Mouse (Mus musculus): Measurements from ENCODE around the gene Ahnak. TPM values are rescaled to one million over a fixed set of nuclear protein-coding genes. Genes with fewer than 3 reads are reported as not detected.
"Not testable (repeated sequence)": the region's sequence is repeated elsewhere in the genome, so short reads cannot be mapped to it uniquely, and the experiment has no call there.

Ahnak gene
- polyA plus RNA-seq, 1 experiment: 11.9 TPM

DNA sequence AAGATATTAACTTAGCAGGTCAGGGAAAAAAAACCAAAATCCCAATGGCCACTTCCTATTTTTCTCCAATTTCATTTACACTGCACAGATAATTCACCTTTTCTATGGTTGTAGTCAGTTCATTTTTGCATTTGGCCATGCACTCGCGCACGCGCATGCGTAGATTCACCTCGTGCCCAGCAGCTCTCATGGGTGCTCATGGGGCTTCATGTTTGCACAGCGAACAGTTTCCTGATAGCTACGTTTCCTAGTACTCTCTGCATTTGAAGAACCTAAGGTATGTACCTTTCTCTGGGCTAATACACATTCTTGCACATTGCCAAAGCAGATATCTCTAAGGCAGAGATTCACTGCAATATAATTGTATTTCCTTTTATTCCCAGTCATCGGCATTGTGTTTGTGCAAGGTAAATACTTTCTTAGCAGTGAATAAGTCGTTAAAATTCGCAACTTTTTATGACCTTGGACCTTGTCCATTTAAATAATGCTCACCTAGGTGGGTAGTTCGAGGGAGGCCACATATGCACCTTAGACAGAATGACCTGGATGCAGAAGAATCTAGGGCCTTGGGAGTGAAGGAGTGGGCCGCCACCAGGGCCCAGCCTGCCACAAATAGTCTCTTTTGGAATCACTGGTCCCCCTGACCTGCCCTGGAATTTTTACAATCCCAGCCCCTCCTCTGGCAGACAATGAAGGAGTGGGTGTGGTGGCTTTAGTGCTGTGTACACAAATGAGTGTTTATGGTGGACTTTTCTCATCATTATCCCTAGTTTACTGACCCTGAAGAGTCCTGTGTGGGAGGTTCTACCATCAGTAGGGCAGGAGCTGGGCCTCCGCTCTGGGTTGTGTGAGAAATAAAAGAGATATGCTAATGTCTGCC, 92.5 kb downstream of the Ahnak start:
- Histone ChIP-seq H3K27ac (ENCODE audit: insufficient read depth, low read depth, low read length) (no peak overlapping the region), H3K27me3 (replicated peaks; ENCODE audit: control insufficient read depth, insufficient read depth, low read length) (no peaks in the 10 kb centered on the region), H3K4me3 (ENCODE audit: insufficient read depth, low read depth, low read length) (no peak overlapping the region), H3K36me3 (ENCODE audit: control insufficient read depth, insufficient read depth, low read length) (no peaks in the 10 kb centered on the region), H3K4me1 (ENCODE audit: control insufficient read depth, insufficient read depth, low read length) (peaks cover 2% of the 10 kb centered on the region; the same call in 1 of the 2 replicates)
- no peak for DNase-seq
- WGBS: 86% methylated on average over 14 of the region's 14 CpGs
- no peak for TF ChIP-seq POLR2A (IDR thresholded peaks at IDR 0.05; ENCODE audit: low read depth, low read length)
- no peak for TF ChIP-seq CTCF (conservative IDR thresholded peaks at IDR 0.05; ENCODE audit: insufficient read depth, insufficient read length, low read depth, low read length)

DNA sequence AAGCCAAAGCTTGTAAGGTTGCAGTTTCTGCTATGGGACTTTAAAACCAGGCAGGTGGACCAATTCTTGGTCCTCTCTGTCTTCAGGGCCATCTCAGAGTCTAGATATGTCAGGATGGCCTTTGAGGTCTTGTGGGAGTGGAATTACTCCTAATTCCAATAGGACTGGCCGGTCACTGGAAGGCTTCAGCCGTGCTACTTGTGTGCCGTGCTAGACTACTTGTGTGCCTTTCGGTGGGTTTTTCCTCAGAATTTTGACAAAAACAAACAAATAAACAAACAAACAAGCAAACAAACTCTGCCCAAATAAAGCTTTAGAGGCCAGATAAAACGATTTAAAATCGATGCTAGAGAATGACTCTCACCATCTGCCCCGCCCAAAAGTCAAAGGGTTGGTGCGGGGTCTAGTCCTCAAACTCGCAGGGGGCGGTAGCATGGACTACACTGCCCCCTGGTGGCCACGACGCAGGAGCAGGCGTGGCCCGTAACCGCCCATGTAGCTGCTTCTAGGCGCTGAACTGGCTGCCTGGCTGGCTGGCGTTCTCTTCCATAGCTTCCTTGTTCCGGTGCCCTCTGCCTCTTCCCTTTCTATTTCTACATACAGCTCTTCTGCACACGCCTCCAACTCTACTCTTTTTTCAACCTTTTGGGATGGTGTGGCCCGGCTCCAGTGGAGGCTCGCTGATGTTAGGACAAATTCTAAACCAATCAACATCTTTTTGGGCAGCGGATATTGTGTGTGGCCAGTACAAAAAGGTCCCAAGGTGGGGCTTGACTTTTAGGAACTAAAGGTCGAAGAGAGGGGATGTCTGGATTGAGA, 93.3 kb downstream of the Ahnak start:
- Histone ChIP-seq H3K27me3 (replicated peaks; ENCODE audit: control insufficient read depth, insufficient read depth, low read length) (no peaks in the 10 kb centered on the region), H3K36me3 (ENCODE audit: control insufficient read depth, insufficient read depth, low read length) (no peaks in the 10 kb centered on the region), H3K4me1 (ENCODE audit: control insufficient read depth, insufficient read depth, low read length) (peaks cover 2% of the 10 kb centered on the region; the same call in 1 of the 2 replicates), H3K4me3 (ENCODE audit: insufficient read depth, low read depth, low read length) (no peak overlapping the region; the same call in 1 of the 2 replicates), H3K27ac (ENCODE audit: insufficient read depth, low read depth, low read length) (no peak overlapping the region)
- TF ChIP-seq CTCF (conservative IDR thresholded peaks at IDR 0.05; ENCODE audit: insufficient read depth, insufficient read length, low read depth, low read length) (peak; percentile 91), POLR2A (IDR thresholded peaks at IDR 0.05; ENCODE audit: low read depth, low read length) (no peak)
- peak; percentile 88 for DNase-seq
- 12% methylated on average over 23 of the region's 23 CpGs for WGBS

- TF ChIP-seq CTCF (conservative IDR thresholded peaks at IDR 0.05; ENCODE audit: insufficient read depth, insufficient read length, low read depth, low read length): no peak
- no peak for TF ChIP-seq POLR2A (IDR thresholded peaks at IDR 0.05; ENCODE audit: low read depth, low read length)
- no peak for DNase-seq
- Histone ChIP-seq H3K36me3 (ENCODE audit: control insufficient read depth, insufficient read depth, low read length) (no peaks in the 10 kb centered on the region), H3K27me3 (replicated peaks; ENCODE audit: control insufficient read depth, insufficient read depth, low read length) (no peaks in the 10 kb centered on the region), H3K4me1 (ENCODE audit: control insufficient read depth, insufficient read depth, low read length) (peaks cover 2% of the 10 kb centered on the region; the same call in 1 of the 2 replicates), H3K4me3 (ENCODE audit: insufficient read depth, low read depth, low read length) (no peak overlapping the region), H3K27ac (ENCODE audit: insufficient read depth, low read depth, low read length) (no peak overlapping the region)
- WGBS: 84% methylated on average over 2 of the region's 2 CpGs
Observed at GRCm38 (mm10) chr19:9083010-9083355, 93.9 kb downstream of the Ahnak start.

DNA sequence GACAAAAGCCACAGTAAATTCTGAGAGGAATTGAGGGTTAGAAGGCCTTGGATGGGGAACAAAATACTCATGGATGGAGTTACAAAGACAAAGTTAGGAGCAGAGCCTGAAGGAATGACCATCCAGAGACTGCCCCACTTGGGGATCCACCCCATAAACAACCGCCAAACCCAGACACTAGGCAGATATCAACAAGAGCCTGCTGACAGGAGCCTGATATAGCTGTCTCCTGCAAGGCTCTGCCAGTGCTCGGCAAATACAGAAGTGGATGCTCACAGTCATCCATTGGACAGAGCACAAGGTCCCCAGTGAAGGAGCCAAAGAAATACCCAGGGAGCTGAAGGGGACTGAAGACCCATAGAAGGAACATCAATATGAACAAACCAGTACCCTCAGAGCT, 94.8 kb downstream of the Ahnak start:
- not testable (repeated sequence) for H3K27me3 ChIP-seq (replicated peaks; ENCODE audit: control insufficient read depth, insufficient read depth, low read length); H3K27ac ChIP-seq (ENCODE audit: insufficient read depth, low read depth, low read length); H3K4me3 ChIP-seq (ENCODE audit: insufficient read depth, low read depth, low read length); DNase-seq; H3K36me3 ChIP-seq (ENCODE audit: control insufficient read depth, insufficient read depth, low read length); H3K4me1 ChIP-seq (ENCODE audit: control insufficient read depth, insufficient read depth, low read length)
- WGBS: 92% methylated on average over 2 of the region's 2 CpGs

- no peaks in the 10 kb centered on the region for H3K36me3 ChIP-seq (ENCODE audit: control insufficient read depth, insufficient read depth, low read length)
- no peaks in the 10 kb centered on the region; the same call in 1 of the 2 replicates for H3K4me1 ChIP-seq (ENCODE audit: control insufficient read depth, insufficient read depth, low read length)
- WGBS: 82% methylated on average over 4 of the region's 4 CpGs
- H3K4me3 ChIP-seq (ENCODE audit: insufficient read depth, low read depth, low read length): no peak within 1 kb of the TSS
- H3K27ac ChIP-seq (ENCODE audit: insufficient read depth, low read depth, low read length): no peak within 1 kb of the TSS
- no peak for DNase-seq
- H3K27me3 ChIP-seq (replicated peaks; ENCODE audit: control insufficient read depth, insufficient read depth, low read length): no peaks in the 10 kb centered on the region
- TF ChIP-seq POLR2A (IDR thresholded peaks at IDR 0.05; ENCODE audit: low read depth, low read length) (no peak), CTCF (conservative IDR thresholded peaks at IDR 0.05; ENCODE audit: insufficient read depth, insufficient read length, low read depth, low read length) (no peak)
Observed at GRCm38 (mm10) chr19:9087821-9088220, 98.7 kb downstream of the Ahnak start, which contains the start of gene Scgb1a1. Scgb1a1 (minus strand) TSS chr19:9087958.

DNA sequence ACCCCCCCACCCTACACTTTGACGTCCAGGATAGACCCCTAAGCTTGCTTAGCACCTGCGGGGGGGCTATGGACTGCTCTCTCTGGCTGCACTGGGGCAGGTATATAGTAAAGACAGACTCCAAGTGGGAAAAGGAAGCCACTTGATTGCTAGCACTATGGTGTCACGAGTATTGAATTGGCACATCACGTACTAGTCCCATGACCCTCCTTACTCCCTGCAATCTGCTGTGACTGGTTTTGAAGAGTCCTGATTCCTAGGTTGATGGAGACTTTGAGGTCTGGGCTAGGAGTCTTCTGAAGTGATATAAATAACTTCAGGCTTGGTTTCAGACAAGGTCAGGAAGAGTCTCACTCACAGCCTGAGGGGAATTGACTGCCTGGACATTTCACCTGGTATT, 101.1 kb downstream of the Ahnak start:
- H3K36me3 ChIP-seq (ENCODE audit: control insufficient read depth, insufficient read depth, low read length): no peaks in the 10 kb centered on the region
- WGBS: 73% methylated on average over 4 of the region's 4 CpGs
- no peak for TF ChIP-seq POLR2A (IDR thresholded peaks at IDR 0.05; ENCODE audit: low read depth, low read length)
- TF ChIP-seq CTCF (conservative IDR thresholded peaks at IDR 0.05; ENCODE audit: insufficient read depth, insufficient read length, low read depth, low read length): no peak
- no peak overlapping the region for H3K27ac ChIP-seq (ENCODE audit: insufficient read depth, low read depth, low read length)
- DNase-seq: no peak
- no peaks in the 10 kb centered on the region for H3K27me3 ChIP-seq (replicated peaks; ENCODE audit: control insufficient read depth, insufficient read depth, low read length)
- H3K4me1 ChIP-seq (ENCODE audit: control insufficient read depth, insufficient read depth, low read length): no peaks in the 10 kb centered on the region
- no peak overlapping the region for H3K4me3 ChIP-seq (ENCODE audit: insufficient read depth, low read depth, low read length)

DNA sequence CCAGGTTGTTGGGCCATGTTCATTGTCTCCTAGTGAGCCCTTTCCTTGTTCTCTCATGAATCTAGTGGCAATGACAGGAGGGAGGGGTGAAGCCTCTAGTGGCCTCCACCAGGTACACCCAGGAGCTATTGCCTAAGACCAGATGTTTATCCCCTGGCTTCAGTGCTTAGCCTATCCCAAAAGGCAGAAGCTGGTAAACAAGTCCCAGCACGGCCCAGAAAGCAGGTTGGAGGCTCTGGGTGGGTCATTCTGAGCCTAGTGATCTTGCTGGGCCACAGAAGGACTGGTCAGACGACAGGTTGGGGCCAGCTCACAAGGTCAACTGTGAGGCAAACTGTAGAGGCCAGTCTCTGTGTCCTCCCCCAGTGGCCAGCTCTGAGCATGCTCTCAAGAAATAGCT, 101.6 kb downstream of the Ahnak start:
- WGBS: 49% methylated on average over 2 of the region's 2 CpGs
- no peaks in the 10 kb centered on the region for H3K27me3 ChIP-seq (replicated peaks; ENCODE audit: control insufficient read depth, insufficient read depth, low read length)
- H3K27ac ChIP-seq (ENCODE audit: insufficient read depth, low read depth, low read length): no peak overlapping the region
- no peak for TF ChIP-seq POLR2A (IDR thresholded peaks at IDR 0.05; ENCODE audit: low read depth, low read length)
- no peak; the same call in 1 of the 2 replicates for TF ChIP-seq CTCF (conservative IDR thresholded peaks at IDR 0.05; ENCODE audit: insufficient read depth, insufficient read length, low read depth, low read length)
- H3K4me1 ChIP-seq (ENCODE audit: control insufficient read depth, insufficient read depth, low read length): no peaks in the 10 kb centered on the region
- DNase-seq: no peak
- no peaks in the 10 kb centered on the region for H3K36me3 ChIP-seq (ENCODE audit: control insufficient read depth, insufficient read depth, low read length)
- no peak overlapping the region for H3K4me3 ChIP-seq (ENCODE audit: insufficient read depth, low read depth, low read length)
